Mouse (Mus musculus) testis, adult 2 months (tissue): ENCODE results near the gene Megf6. TPM values are rescaled to one million over a fixed set of nuclear protein-coding genes. Genes with fewer than 3 reads are reported as not detected.

ENCODE experiments used
- H3K27ac ChIP-seq: fragments of 200-500 bp; 2 replicates; pipeline ENCODE4 v1.5.1; 2012; ENCODE audit warnings: low read depth, low read length; ENCODE audit not compliant: control insufficient read depth, insufficient read depth
- H3K27me3 ChIP-seq: fragments of 200-500 bp; 2 replicates; pipeline ENCODE4 v1.6.1; 2012; ENCODE audit warnings: mild to moderate bottlenecking, low read length, moderate library complexity; ENCODE audit not compliant: control insufficient read depth, insufficient read depth
- H3K36me3 ChIP-seq: fragments of 200-500 bp; 2 replicates; pipeline ENCODE4 v1.6.1; 2012; ENCODE audit warnings: mild to moderate bottlenecking, low read length; ENCODE audit not compliant: control insufficient read depth, insufficient read depth
- H3K4me1 ChIP-seq: fragments of 200-500 bp; 2 replicates; pipeline ENCODE4 v1.6.1; 2012; ENCODE audit warnings: low read length; ENCODE audit not compliant: control insufficient read depth, insufficient read depth
- H3K4me3 ChIP-seq: fragments of 200-500 bp; 2 replicates; pipeline ENCODE4 v1.5.1; 2012; ENCODE audit warnings: low read depth, mild to moderate bottlenecking, low read length, moderate library complexity, mixed read lengths; ENCODE audit not compliant: control insufficient read depth
- CTCF ChIP-seq: fragments of 200-500 bp; IDR thresholded peaks from 2 replicates; pipeline ENCODE4 v1.5.1; 2012; ENCODE audit warnings: low read depth, mild to moderate bottlenecking, inconsistent platforms, low read length, moderate library complexity; ENCODE audit not compliant: control insufficient read depth, insufficient read depth, insufficient replicate concordance
- POLR2A ChIP-seq: fragments of 200-500 bp; IDR thresholded peaks from 2 replicates; pipeline ENCODE4 v1.6.1; 2012; ENCODE audit warnings: low read depth, mild to moderate bottlenecking, inconsistent platforms, low read length, moderate library complexity; ENCODE audit not compliant: control insufficient read depth
- polyA plus RNA-seq: library from polyadenylated mRNA; depleted of rRNA; stranded (reverse); fragments of >200 nt; gene quantifications from 2 replicates; pipeline ENCODE4 v1.2.3, GENCODE M21; 2012

Megf6 gene
- polyA plus RNA-seq, 1 experiment: 1.0 TPM

DNA sequence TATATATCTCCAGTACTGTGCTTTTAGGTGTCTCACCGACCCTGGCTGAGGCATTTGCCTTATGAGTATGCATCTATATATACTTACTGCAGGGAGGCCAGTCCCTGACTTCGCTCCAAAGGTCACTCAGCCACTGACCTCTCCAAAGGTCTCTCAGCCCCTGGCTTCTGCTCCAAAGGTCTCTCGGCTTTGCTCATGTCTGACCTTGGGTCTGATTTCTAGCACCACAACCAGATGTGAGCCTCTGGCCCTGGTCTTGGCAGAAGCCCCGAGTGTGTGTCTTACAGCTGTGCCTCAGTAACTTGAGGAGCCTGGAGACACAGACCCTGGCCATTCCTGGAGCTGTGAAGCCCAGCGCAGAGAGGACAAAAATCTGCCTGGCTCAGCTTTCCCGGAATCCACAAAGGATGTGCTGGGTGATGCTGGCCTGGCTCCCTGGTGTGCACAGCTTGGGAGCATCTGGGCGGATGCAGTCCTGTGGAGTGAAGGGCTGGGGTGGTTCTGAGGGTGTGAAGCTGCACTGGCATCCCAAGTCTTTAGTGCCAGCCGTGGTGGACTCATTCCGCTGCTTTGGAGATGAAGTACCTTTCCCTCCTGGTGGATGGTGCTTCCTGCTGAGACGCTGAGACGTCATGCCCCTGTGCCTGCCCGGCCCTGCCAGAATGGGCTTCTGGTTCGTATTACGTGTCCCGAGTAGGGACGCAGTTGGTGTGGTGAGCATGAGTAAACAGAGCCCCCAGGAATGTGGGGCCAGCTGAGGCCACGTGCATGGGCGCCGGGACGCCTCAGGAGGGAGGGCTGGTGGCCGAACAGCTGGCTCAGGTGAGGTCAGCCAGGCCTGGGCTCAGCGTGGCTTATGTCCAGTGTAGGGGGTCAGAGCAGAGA lies 76.9 kb downstream of the Megf6 start:
- peaks cover 5% of the 10 kb centered on the region; the same call in 1 of the 2 replicates for H3K4me1 ChIP-seq
- no peak overlapping the region for H3K4me3 ChIP-seq
- no peaks in the 10 kb centered on the region for H3K36me3 ChIP-seq
- no peaks in the 10 kb centered on the region for H3K27me3 ChIP-seq
- TF ChIP-seq CTCF: no peak
- no peak for TF ChIP-seq POLR2A
- no peak overlapping the region for H3K27ac ChIP-seq

DNA sequence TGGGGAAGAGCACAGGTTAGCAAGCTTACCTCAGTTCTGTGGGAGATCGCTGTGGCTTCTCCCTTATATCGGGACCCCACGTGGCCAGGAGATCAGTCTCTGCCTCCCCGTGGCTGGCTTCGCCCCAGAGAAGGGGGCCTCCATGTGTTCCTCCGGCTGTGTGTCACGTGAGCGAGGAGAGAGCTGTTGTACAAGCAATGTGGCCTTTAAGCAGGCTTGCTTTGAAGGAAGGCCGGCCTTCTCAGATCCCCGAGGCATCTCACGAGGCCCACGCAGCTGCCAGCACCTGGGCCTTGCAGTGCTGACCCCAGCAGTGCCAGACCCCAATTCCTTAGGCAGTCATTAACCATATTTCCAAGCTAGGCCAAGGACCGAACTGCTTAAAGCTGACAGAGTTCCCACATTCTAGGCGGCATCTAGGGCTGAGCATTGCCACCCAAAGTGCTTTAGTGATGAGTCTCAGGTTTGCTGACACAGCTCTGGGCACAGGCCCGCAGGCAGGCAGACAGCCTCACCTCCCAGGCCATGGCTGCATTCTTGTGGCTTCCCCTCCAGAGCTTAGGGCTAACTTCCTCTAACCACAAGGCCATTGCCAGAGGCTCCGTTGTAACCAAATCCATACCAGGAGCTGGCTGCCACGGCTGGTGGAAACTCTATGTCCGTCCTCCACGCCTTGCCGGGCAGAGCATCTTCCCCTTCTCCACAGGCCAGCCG lies 77.7 kb downstream of the Megf6 start:
- H3K27ac ChIP-seq: no peak overlapping the region

DNA sequence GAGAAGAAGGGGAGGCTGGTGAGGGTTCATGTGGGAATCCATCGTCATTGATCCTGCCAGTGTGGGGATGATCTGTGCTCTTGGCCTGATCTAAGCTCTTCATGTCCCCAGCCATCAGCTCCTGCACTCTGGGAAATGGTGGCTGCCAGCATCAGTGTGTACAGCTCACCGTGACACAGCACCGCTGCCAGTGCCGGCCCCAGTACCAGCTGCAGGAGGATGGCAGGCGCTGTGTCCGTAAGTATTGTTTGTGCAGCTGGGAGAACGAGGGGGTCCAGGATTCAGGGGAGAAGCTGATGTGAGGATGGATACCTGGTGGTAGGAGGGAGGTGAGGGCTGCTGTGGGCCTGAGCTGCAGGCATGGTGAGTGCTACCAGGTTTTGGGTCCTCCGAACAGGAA lies 78.8 kb downstream of the Megf6 start:
- peaks cover 5% of the 10 kb centered on the region; the same call in 1 of the 2 replicates for H3K4me1 ChIP-seq
- TF ChIP-seq POLR2A (no peak), CTCF (no peak)

More for the DNA sequence above, 77.7 kb downstream of the Megf6 start:
- Histone ChIP-seq H3K4me3 (no peak overlapping the region), H3K36me3 (no peaks in the 10 kb centered on the region), H3K4me1 (peaks cover 5% of the 10 kb centered on the region; the same call in 1 of the 2 replicates), H3K27me3 (no peaks in the 10 kb centered on the region)
- no peak for TF ChIP-seq CTCF
- no peak for TF ChIP-seq POLR2A

DNA sequence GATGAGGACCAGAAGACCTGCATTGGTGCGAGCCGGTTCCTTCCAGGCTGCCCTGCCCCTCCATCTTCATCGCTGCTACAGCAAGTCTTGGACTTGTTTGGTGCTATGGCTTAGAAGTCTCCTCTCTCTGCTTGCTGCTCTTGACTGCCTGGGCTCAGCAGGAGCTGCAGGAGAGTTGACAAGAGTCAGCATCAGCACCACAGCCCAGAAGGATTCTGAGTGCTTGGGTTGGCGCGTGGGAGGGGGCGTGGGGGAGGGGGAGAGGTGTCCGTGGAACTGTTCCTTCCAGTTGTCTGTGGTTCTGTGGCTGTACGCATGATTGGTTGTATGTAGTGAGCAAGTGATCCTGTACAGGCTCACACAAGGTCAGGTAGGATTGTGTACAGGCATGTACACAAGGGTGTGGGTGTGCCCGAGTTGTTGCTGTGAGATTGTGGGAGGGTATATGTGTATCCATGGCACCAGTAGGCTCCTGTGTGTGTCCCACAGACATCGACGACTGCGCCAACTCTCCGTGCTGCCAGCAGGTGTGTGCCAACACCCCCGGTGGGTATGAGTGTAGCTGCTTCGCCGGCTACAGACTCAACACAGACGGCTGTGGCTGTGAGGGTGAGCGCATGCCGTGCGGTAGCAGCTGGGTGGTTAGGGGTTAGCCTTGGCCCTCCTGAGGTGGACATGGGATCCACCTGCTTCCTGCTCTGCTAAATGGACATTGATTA lies 82.2 kb downstream of the Megf6 start:
- no peak overlapping the region for H3K4me3 ChIP-seq
- no peak for TF ChIP-seq POLR2A
- no peak for TF ChIP-seq CTCF
- no peak overlapping the region for H3K27ac ChIP-seq
- H3K36me3 ChIP-seq: no peaks in the 10 kb centered on the region
- H3K27me3 ChIP-seq: no peaks in the 10 kb centered on the region
- no peaks in the 10 kb centered on the region for H3K4me1 ChIP-seq

More for the DNA sequence above, 78.8 kb downstream of the Megf6 start:
- H3K4me3 ChIP-seq: no peak overlapping the region
- no peaks in the 10 kb centered on the region for H3K27me3 ChIP-seq
- H3K27ac ChIP-seq: no peak overlapping the region
- H3K36me3 ChIP-seq: no peaks in the 10 kb centered on the region

DNA sequence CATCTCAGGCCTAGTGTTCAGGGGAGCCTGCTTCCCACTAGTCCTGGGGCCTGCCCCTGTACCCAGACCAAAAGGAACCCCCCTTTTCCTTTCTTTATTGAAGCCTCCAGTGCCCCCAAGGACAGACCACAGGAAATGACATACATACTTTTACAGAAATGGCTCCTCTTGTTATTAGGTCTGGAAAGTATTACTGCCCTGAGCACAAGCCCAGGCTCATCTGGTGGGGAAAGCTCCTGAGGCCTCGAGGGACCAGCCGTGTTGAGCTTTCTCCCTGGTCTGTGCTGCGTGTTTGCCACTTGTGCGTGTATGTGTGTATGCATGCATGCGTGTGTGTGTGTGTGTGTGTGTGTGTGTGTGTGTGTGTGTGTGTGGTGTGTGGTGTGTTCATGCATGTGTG lies 90.2 kb downstream of the Megf6 start:
- H3K4me3 ChIP-seq: no peak overlapping the region
- no peaks in the 10 kb centered on the region; the same call in 1 of the 2 replicates for H3K4me1 ChIP-seq
- TF ChIP-seq CTCF (no peak), POLR2A (no peak)
- no peak overlapping the region for H3K27ac ChIP-seq
- no peaks in the 10 kb centered on the region for H3K36me3 ChIP-seq
- no peaks in the 10 kb centered on the region for H3K27me3 ChIP-seq

DNA sequence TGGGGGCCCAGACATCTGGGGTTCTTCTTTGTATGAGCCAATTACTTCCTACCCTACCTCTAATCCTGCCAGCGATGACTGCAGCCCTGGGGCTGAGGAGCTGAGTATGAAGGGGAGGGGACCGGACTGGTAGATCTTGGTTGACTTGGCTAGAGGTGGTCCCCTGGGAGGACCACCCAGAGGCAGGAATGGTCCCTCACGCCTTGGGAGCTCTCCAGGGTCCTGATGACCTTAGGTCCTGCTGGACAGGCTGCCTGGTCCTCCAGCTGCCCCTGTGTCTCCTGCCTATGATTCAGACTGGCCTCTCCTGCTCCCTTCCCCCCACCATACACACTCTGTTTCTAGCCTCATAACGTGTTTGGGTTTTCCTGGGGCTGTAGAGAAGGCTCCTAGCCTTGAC lies 91.5 kb downstream of the Megf6 start:
- Histone ChIP-seq H3K4me1 (no peaks in the 10 kb centered on the region; the same call in 1 of the 2 replicates), H3K4me3 (no peak overlapping the region), H3K27ac (no peak overlapping the region), H3K27me3 (no peaks in the 10 kb centered on the region), H3K36me3 (no peaks in the 10 kb centered on the region)
- TF ChIP-seq CTCF (no peak), POLR2A (no peak)
